Mouse (Mus musculus) heart, embryonic 16.5 days (tissue): Measurements from ENCODE around the gene Fes. TPM values are rescaled to one million over a fixed set of nuclear protein-coding genes. Genes with fewer than 3 reads are reported as not detected.
"Not testable (repeated sequence)": the region's sequence is repeated elsewhere in the genome, so short reads cannot be mapped to it uniquely, and the experiment has no call there.

ENCODE experiments used
- ATAC-seq: fragments of 200-750 bp; cut with Nextera tagmentation; replicated peaks from 2 replicates; pipeline ENCODE4 v1.8.0; 2017; ENCODE audit warnings: moderate number of reproducible peaks; ENCODE audit not compliant: insufficient read depth, low FRiP score; ENCODE audit errors: extremely low read depth
- H3K27ac ChIP-seq: fragments of 300-500 bp; sonication (generic); 2 replicates; pipeline ENCODE4 v1.5.1; 2014; ENCODE audit warnings: mild to moderate bottlenecking, low read length, control low read depth, moderate library complexity
- H3K27me3 ChIP-seq: fragments of 300-500 bp; sonication (generic); 2 replicates; pipeline ENCODE4 v1.6.1; 2014; ENCODE audit warnings: low read length, mixed read lengths; ENCODE audit not compliant: control insufficient read depth, insufficient read depth
- H3K36me3 ChIP-seq: fragments of 300-500 bp; sonication (generic); 2 replicates; pipeline ENCODE4 v1.6.1; 2014; ENCODE audit not compliant: control insufficient read depth, insufficient read depth
- H3K4me1 ChIP-seq: fragments of 300-500 bp; sonication (generic); 2 replicates; pipeline ENCODE4 v1.6.1; 2014; ENCODE audit warnings: low read length, mixed read lengths; ENCODE audit not compliant: control insufficient read depth, insufficient read depth
- H3K4me2 ChIP-seq: fragments of 300-500 bp; sonication (generic); 2 replicates; pipeline ENCODE4 v1.6.1; 2014; ENCODE audit warnings: low read depth, mild to moderate bottlenecking, control low read depth, low read length
- H3K4me3 ChIP-seq: fragments of 300-500 bp; sonication (generic); 2 replicates; pipeline ENCODE4 v1.5.1; 2014; ENCODE audit warnings: mild to moderate bottlenecking, control low read depth, low read length
- H3K9ac ChIP-seq: fragments of 300-500 bp; sonication (generic); 2 replicates; pipeline ENCODE4 v1.6.1; 2014; ENCODE audit warnings: low read length, control low read depth
- H3K9me3 ChIP-seq: fragments of 300-500 bp; sonication (generic); replicated peaks from 2 replicates; pipeline ENCODE4 v1.6.1; 2016; ENCODE audit warnings: low read length; ENCODE audit not compliant: control insufficient read depth
- WGBS: fragments of 180-500 bp; shearing (Covaris S2); extraction: QIAGEN DNeasy Blood & Tissue Kit; methylation state at CpG from one replicate; pipeline ENCODE4 v1.1.7; 2014; 5-methylcytosine and 5-hydroxymethylcytosine counted together
- polyA plus RNA-seq: library from polyadenylated mRNA; unstranded; fragments of >200 nt; fragmentation: Nextera tagmentation; extraction: Ambion mirVana; gene quantifications from 2 replicates; pipeline ENCODE4 v1.2.1, GENCODE M21; 2015

Fes gene
- polyA plus RNA-seq, 1 experiment from 2014 or later: 14.1 TPM

- H3K27ac ChIP-seq: peak overlapping the region; percentile 89
- WGBS: under 1% methylated on average over 102 of the region's 102 CpGs
- no peaks in the 10 kb centered on the region for H3K9me3 ChIP-seq
- peak overlapping the region; percentile 98 for H3K9ac ChIP-seq
- H3K27me3 ChIP-seq: no peaks in the 10 kb centered on the region
- peak; percentile 50 for ATAC-seq
- peak overlapping the region; percentile 90 for H3K4me3 ChIP-seq
- peak overlapping the region; percentile 97 for H3K4me2 ChIP-seq
- H3K4me1 ChIP-seq: peaks cover 42% of the 10 kb centered on the region
- H3K36me3 ChIP-seq: peaks cover 10% of the 10 kb centered on the region
These were observed 14.3 kb upstream of the Fes start for GRCm38 (mm10) chr7:80401860-80402641.

GRCm38 (mm10) chr7:80401041-80401859 is 13.5 kb upstream of the Fes start:
- Histone ChIP-seq H3K4me2 (peak overlapping the region; percentile 97), H3K4me3 (peak overlapping the region; percentile 90), H3K27me3 (no peaks in the 10 kb centered on the region), H3K36me3 (peaks cover 17% of the 10 kb centered on the region), H3K9me3 (no peaks in the 10 kb centered on the region), H3K4me1 (peaks cover 42% of the 10 kb centered on the region), H3K27ac (peak overlapping the region; percentile 89), H3K9ac (peak overlapping the region; percentile 98)
- 22% methylated on average over 5 of the region's 5 CpGs for WGBS
- ATAC-seq: no peak

- Histone ChIP-seq H3K36me3 (peaks cover 22% of the 10 kb centered on the region), H3K9ac (peak overlapping the region; percentile 62), H3K4me1 (peaks cover 42% of the 10 kb centered on the region), H3K27ac (peak overlapping the region; percentile 46; the same call in 1 of the 2 replicates), H3K4me2 (peak overlapping the region; percentile 97), H3K4me3 (peak overlapping the region; percentile 90), H3K27me3 (no peaks in the 10 kb centered on the region), H3K9me3 (no peaks in the 10 kb centered on the region)
- 51% methylated on average over 6 of the region's 6 CpGs for WGBS
- no peak for ATAC-seq
These were observed 12.8 kb upstream of the Fes start for GRCm38 (mm10) chr7:80400571-80400970.

- peaks cover 26% of the 10 kb centered on the region for H3K36me3 ChIP-seq
- peak overlapping the region; percentile 62 for H3K9ac ChIP-seq
- peaks cover 42% of the 10 kb centered on the region for H3K4me1 ChIP-seq
- peak overlapping the region; percentile 90; the same call in 1 of the 2 replicates for H3K4me3 ChIP-seq
- no peak for ATAC-seq
- no peaks in the 10 kb centered on the region for H3K9me3 ChIP-seq
- WGBS: 47% methylated on average over 5 of the region's 5 CpGs
- H3K4me2 ChIP-seq: peak overlapping the region; percentile 97
- H3K27ac ChIP-seq: no peak overlapping the region
- H3K27me3 ChIP-seq: no peaks in the 10 kb centered on the region
These were observed 12.4 kb upstream of the Fes start for GRCm38 (mm10) chr7:80400099-80400498.

- Histone ChIP-seq H3K4me1 (peaks cover 39% of the 10 kb centered on the region), H3K36me3 (peaks cover 36% of the 10 kb centered on the region), H3K4me2 (no peak overlapping the region), H3K9ac (peak overlapping the region; percentile 26; the same call in 1 of the 2 replicates), H3K27ac (no peak overlapping the region), H3K4me3 (no peak overlapping the region), H3K9me3 (no peaks in the 10 kb centered on the region), H3K27me3 (no peaks in the 10 kb centered on the region)
- WGBS: 78% methylated on average over 9 of the region's 9 CpGs
- no peak for ATAC-seq
These were observed 11.1 kb upstream of the Fes start for GRCm38 (mm10) chr7:80398654-80399444.

GRCm38 (mm10) chr7:80397986-80398385 is 10.2 kb upstream of the Fes start:
- Histone ChIP-seq H3K27me3 (no peaks in the 10 kb centered on the region), H3K9me3 (no peaks in the 10 kb centered on the region), H3K27ac (no peak overlapping the region), H3K4me2 (no peak overlapping the region), H3K4me1 (peaks cover 31% of the 10 kb centered on the region), H3K9ac (no peak overlapping the region), H3K36me3 (peaks cover 45% of the 10 kb centered on the region), H3K4me3 (no peak overlapping the region)
- ATAC-seq: no peak
- WGBS: 95% methylated on average over 9 of the region's 9 CpGs

- not testable (repeated sequence) for ATAC-seq, H3K9ac ChIP-seq, H3K27ac ChIP-seq, H3K4me2 ChIP-seq, H3K9me3 ChIP-seq, H3K27me3 ChIP-seq, H3K4me3 ChIP-seq
- H3K4me1 ChIP-seq: peaks cover 27% of the 10 kb centered on the region
- peaks cover 60% of the 10 kb centered on the region for H3K36me3 ChIP-seq
- 79% methylated on average over 4 of the region's 4 CpGs for WGBS
These were observed 8.7 kb upstream of the Fes start for GRCm38 (mm10) chr7:80396427-80396826.

GRCm38 (mm10) chr7:80394600-80394999 is 6.9 kb upstream of the Fes start:
- Histone ChIP-seq H3K27me3 (no peaks in the 10 kb centered on the region), H3K27ac (no peak overlapping the region), H3K9ac (no peak overlapping the region), H3K36me3 (peaks cover 70% of the 10 kb centered on the region), H3K4me3 (no peak overlapping the region), H3K4me1 (peaks cover 9% of the 10 kb centered on the region), H3K4me2 (no peak overlapping the region), H3K9me3 (no peaks in the 10 kb centered on the region)
- no peak for ATAC-seq
- 88% methylated on average over 4 of the region's 4 CpGs for WGBS
